Mouse (Mus musculus): ENCODE data around the gene Crybg3. TPM values are rescaled to one million over a fixed set of nuclear protein-coding genes. Genes with fewer than 3 reads are reported as not detected.
A peak's percentile ranks its signal among the peaks of the same experiment; 100 is the strongest.

Crybg3 gene
- polyA plus RNA-seq, 1 experiment from 2014 or later: 5.0 TPM

GRCm38 (mm10) chr16:59604078-59604781 is 3.5 kb upstream of the Crybg3 start:
- no peak overlapping the region for H3K4me2 ChIP-seq (ENCODE audit: low read depth, low read length)
- ATAC-seq: no peak
- H3K36me3 ChIP-seq (ENCODE audit: control insufficient read depth, insufficient read depth, low read length): no peaks in the 10 kb centered on the region
- no peak overlapping the region for H3K4me3 ChIP-seq (ENCODE audit: low read length)
- 64% methylated on average over 15 of the region's 15 CpGs for WGBS
- H3K9me3 ChIP-seq (ENCODE audit: control insufficient read depth, low read length): no peaks in the 10 kb centered on the region
- no peak overlapping the region for H3K27ac ChIP-seq (ENCODE audit: low read length)
- H3K9ac ChIP-seq (ENCODE audit: low read depth, low read length): no peak overlapping the region
- no peaks in the 10 kb centered on the region for H3K27me3 ChIP-seq (replicated peaks; ENCODE audit: control insufficient read depth, insufficient read depth, low read length)
- no peaks in the 10 kb centered on the region for H3K4me1 ChIP-seq (ENCODE audit: control insufficient read depth, insufficient read depth, low read length)

DNA sequence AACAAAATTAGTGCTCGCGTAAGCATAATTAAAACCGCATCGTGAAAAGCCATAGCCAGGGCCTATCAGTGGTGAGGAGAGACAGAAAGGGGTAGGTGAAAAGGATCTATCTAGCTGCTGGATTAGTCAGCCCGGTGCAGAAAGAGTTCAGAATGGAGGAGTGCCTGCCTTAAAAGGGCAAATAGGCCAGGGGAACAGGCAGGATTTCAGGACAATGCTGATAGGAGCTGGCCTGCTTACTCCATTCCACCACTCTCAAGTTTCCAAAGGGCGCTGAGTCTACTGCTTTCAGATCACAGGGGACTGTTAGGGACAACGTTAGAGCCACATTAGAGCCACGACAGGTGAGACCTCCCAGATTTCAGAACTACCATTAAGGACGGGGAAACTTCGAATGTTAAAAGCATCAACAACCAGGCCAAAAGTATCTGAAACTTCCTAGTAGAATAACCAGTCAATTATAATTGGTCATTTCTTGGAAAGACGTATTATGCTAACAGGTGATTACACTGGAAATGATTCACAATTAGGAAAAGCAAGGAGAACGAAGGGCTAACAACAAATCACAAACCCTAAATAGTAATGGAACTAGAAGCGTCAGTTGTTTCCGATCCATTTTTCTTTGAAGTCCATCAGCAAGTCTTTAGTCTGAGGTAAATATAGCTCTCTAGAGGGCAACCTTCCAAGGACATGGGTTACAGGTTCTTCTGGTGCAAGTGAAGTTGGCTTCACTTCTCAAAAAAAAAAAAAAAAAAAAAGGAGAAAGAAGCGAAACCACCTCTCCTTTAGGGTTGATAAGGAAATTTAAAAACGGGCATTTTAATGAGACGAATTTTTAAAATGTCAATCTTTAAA is 1.1 kb downstream of the Crybg3 start:
- H3K9ac ChIP-seq (ENCODE audit: low read depth, low read length): peak overlapping the region; percentile 76; the same call in 1 of the 2 replicates
- 27% methylated on average over 17 of the region's 17 CpGs for WGBS
- no peak for ATAC-seq

DNA sequence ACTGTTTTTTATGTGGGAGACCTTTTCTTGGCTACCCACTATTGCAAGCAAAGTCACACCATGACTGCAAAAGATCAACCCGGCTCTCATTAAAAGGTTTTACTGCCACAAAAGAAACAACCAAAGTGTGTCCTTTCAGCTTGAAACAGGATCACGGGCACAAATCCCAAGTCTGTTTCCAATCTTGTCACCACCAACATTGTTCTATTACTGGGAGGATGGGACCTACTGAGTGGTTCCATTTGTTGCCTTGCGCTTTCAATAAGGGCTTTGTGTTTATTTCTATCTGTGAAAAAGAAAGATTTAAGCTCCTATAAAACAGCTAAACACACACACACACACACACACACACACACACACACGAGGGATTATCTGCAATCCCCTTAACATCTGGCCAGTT is 1.8 kb downstream of the Crybg3 start:
- peak overlapping the region; percentile 68 for H3K4me2 ChIP-seq (ENCODE audit: low read depth, low read length)
- no peaks in the 10 kb centered on the region for H3K4me1 ChIP-seq (ENCODE audit: control insufficient read depth, insufficient read depth, low read length)
- no peak for ATAC-seq
- H3K9ac ChIP-seq (ENCODE audit: low read depth, low read length): peak overlapping the region; percentile 45; the same call in 1 of the 2 replicates
- no peak overlapping the region for H3K27ac ChIP-seq (ENCODE audit: low read length)
- H3K36me3 ChIP-seq (ENCODE audit: control insufficient read depth, insufficient read depth, low read length): no peaks in the 10 kb centered on the region
- no peaks in the 10 kb centered on the region for H3K27me3 ChIP-seq (replicated peaks; ENCODE audit: control insufficient read depth, insufficient read depth, low read length)
- H3K9me3 ChIP-seq (ENCODE audit: control insufficient read depth, low read length): no peaks in the 10 kb centered on the region
- WGBS: 45% methylated on average over 4 of the region's 4 CpGs
- peak overlapping the region; percentile 73 for H3K4me3 ChIP-seq (ENCODE audit: low read length)

More for the DNA sequence above, 1.1 kb downstream of the Crybg3 start:
- Histone ChIP-seq H3K4me1 (ENCODE audit: control insufficient read depth, insufficient read depth, low read length) (no peaks in the 10 kb centered on the region), H3K4me2 (ENCODE audit: low read depth, low read length) (peak overlapping the region; percentile 68), H3K27me3 (replicated peaks; ENCODE audit: control insufficient read depth, insufficient read depth, low read length) (no peaks in the 10 kb centered on the region), H3K9me3 (ENCODE audit: control insufficient read depth, low read length) (no peaks in the 10 kb centered on the region), H3K27ac (ENCODE audit: low read length) (no peak overlapping the region; the same call in none of the 2 replicates), H3K4me3 (ENCODE audit: low read length) (peak overlapping the region; percentile 73), H3K36me3 (ENCODE audit: control insufficient read depth, insufficient read depth, low read length) (no peaks in the 10 kb centered on the region)

DNA sequence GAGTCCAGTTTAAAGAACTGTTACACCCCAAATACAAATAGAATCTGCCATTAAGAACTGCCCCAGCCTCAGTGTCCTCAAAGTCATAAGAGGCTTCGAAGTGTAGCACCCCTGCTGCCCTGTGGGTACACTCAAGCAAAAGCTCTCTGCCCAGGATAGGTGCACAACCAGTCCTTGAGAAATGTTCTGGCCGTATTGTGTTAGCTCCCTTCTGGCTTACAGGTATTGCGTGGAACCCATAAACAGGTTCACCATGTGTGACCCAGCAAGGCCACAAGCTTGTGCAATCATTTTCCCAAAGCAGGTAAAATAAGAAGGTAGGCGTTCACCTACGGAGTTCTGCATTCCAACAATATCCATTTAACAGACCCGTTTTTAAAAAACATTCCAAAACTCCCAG is 3.5 kb downstream of the Crybg3 start:
- Histone ChIP-seq H3K4me3 (ENCODE audit: low read length) (no peak overlapping the region), H3K4me1 (ENCODE audit: control insufficient read depth, insufficient read depth, low read length) (no peaks in the 10 kb centered on the region), H3K27ac (ENCODE audit: low read length) (no peak overlapping the region), H3K27me3 (replicated peaks; ENCODE audit: control insufficient read depth, insufficient read depth, low read length) (no peaks in the 10 kb centered on the region), H3K4me2 (ENCODE audit: low read depth, low read length) (no peak overlapping the region), H3K9ac (ENCODE audit: low read depth, low read length) (no peak overlapping the region), H3K9me3 (ENCODE audit: control insufficient read depth, low read length) (no peaks in the 10 kb centered on the region), H3K36me3 (ENCODE audit: control insufficient read depth, insufficient read depth, low read length) (no peaks in the 10 kb centered on the region)
- WGBS: 95% methylated on average over 6 of the region's 6 CpGs
- ATAC-seq: no peak

DNA sequence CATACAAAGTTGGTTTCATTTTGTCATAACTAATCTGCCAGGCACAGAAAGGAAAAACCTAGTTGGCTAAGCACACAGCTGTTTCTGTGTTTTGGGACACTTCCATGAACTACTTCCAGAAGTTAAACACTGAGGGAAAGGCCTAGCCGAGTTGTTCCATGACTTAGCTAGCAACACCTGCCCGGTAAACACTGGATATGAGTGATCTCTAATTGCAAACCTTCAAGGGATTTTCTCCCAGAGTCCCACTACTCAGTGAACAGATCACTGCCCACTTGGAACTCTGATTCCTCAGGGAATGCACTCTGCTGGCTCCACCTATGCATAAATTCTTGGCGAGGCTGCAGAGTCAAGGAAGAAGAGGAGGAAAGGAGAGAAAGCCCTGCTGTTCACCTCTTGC is 6.1 kb downstream of the Crybg3 start:
- no peak overlapping the region for H3K4me3 ChIP-seq (ENCODE audit: low read length)
- H3K9me3 ChIP-seq (ENCODE audit: control insufficient read depth, low read length): no peaks in the 10 kb centered on the region
- ATAC-seq: no peak
- no peaks in the 10 kb centered on the region for H3K27me3 ChIP-seq (replicated peaks; ENCODE audit: control insufficient read depth, insufficient read depth, low read length)
- WGBS: 72% methylated on average over 3 of the region's 3 CpGs
- H3K9ac ChIP-seq (ENCODE audit: low read depth, low read length): no peak overlapping the region
- H3K4me2 ChIP-seq (ENCODE audit: low read depth, low read length): no peak overlapping the region
- H3K4me1 ChIP-seq (ENCODE audit: control insufficient read depth, insufficient read depth, low read length): no peaks in the 10 kb centered on the region
- H3K27ac ChIP-seq (ENCODE audit: low read length): no peak overlapping the region
- no peaks in the 10 kb centered on the region for H3K36me3 ChIP-seq (ENCODE audit: control insufficient read depth, insufficient read depth, low read length)

DNA sequence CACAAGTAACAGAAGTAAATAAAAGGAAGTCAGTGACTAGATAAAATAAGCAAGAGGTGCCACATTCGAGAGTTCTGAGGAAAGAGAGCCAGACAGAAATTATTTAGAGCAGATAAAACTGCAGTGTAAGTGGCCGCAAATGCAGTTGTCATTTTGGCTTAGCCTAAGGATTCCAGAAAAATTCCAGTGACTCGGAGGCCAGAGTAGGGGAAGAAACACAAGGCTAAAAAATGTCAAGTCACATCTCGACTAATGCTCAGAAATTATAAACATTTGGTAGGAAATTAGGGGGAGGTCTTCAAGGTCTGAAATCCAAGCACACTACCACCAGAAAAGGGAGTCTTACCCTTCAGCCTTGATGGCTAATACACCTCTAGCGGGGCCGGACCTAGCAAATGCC is 10.0 kb downstream of the Crybg3 start:
- no peaks in the 10 kb centered on the region for H3K36me3 ChIP-seq (ENCODE audit: control insufficient read depth, insufficient read depth, low read length)
- H3K9ac ChIP-seq (ENCODE audit: low read depth, low read length): no peak overlapping the region
- ATAC-seq: no peak
- no peaks in the 10 kb centered on the region for H3K9me3 ChIP-seq (ENCODE audit: control insufficient read depth, low read length)
- no peak overlapping the region for H3K4me3 ChIP-seq (ENCODE audit: low read length)
- H3K27ac ChIP-seq (ENCODE audit: low read length): no peak overlapping the region
- no peaks in the 10 kb centered on the region for H3K27me3 ChIP-seq (replicated peaks; ENCODE audit: control insufficient read depth, insufficient read depth, low read length)
- H3K4me2 ChIP-seq (ENCODE audit: low read depth, low read length): no peak overlapping the region
- 53% methylated on average over 6 of the region's 6 CpGs for WGBS
- H3K4me1 ChIP-seq (ENCODE audit: control insufficient read depth, insufficient read depth, low read length): no peaks in the 10 kb centered on the region

- H3K27me3 ChIP-seq (replicated peaks; ENCODE audit: control insufficient read depth, insufficient read depth, low read length): no peaks in the 10 kb centered on the region
- H3K9me3 ChIP-seq (ENCODE audit: control insufficient read depth, low read length): no peaks in the 10 kb centered on the region
- ATAC-seq: no peak
- H3K4me3 ChIP-seq (ENCODE audit: low read length): no peak overlapping the region
- H3K4me1 ChIP-seq (ENCODE audit: control insufficient read depth, insufficient read depth, low read length): no peaks in the 10 kb centered on the region
- no peak overlapping the region for H3K27ac ChIP-seq (ENCODE audit: low read length)
- no peak overlapping the region for H3K4me2 ChIP-seq (ENCODE audit: low read depth, low read length)
- H3K36me3 ChIP-seq (ENCODE audit: control insufficient read depth, insufficient read depth, low read length): no peaks in the 10 kb centered on the region
- no peak overlapping the region for H3K9ac ChIP-seq (ENCODE audit: low read depth, low read length)
- 90% methylated on average over 13 of the region's 13 CpGs for WGBS
Observed at GRCm38 (mm10) chr16:59588351-59589025, 12.3 kb downstream of the Crybg3 start.

DNA sequence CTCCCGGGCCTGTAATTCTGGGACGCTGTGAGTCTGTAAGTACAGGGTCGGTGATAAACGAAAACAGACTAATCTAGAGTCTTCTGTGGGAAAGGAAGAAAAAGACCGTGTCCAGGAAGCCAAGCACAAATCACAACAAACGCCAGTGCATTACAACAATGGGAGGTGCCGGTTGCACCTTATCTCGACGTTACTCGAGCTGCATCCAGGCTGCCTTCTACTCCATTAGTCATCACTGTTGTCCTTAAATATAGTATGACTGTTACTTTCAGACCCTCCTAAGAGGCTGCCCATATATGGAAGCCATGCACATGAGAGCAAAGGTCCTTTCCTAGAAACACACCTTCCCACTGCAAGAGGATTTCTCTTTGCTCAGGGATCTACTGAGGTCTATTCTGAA is 13.0 kb downstream of the Crybg3 start:
- Histone ChIP-seq H3K9me3 (ENCODE audit: control insufficient read depth, low read length) (no peaks in the 10 kb centered on the region), H3K9ac (ENCODE audit: low read depth, low read length) (no peak overlapping the region), H3K4me1 (ENCODE audit: control insufficient read depth, insufficient read depth, low read length) (no peaks in the 10 kb centered on the region), H3K36me3 (ENCODE audit: control insufficient read depth, insufficient read depth, low read length) (no peaks in the 10 kb centered on the region), H3K27me3 (replicated peaks; ENCODE audit: control insufficient read depth, insufficient read depth, low read length) (no peaks in the 10 kb centered on the region), H3K4me2 (ENCODE audit: low read depth, low read length) (no peak overlapping the region), H3K4me3 (ENCODE audit: low read length) (no peak overlapping the region), H3K27ac (ENCODE audit: low read length) (no peak overlapping the region)
- WGBS: 72% methylated on average over 10 of the region's 10 CpGs
- ATAC-seq: no peak

- Histone ChIP-seq H3K27ac (ENCODE audit: low read length) (no peak overlapping the region), H3K27me3 (replicated peaks; ENCODE audit: control insufficient read depth, insufficient read depth, low read length) (no peaks in the 10 kb centered on the region), H3K4me1 (ENCODE audit: control insufficient read depth, insufficient read depth, low read length) (no peaks in the 10 kb centered on the region), H3K9ac (ENCODE audit: low read depth, low read length) (no peak overlapping the region), H3K36me3 (ENCODE audit: control insufficient read depth, insufficient read depth, low read length) (no peaks in the 10 kb centered on the region), H3K4me2 (ENCODE audit: low read depth, low read length) (no peak overlapping the region), H3K9me3 (ENCODE audit: control insufficient read depth, low read length) (no peaks in the 10 kb centered on the region), H3K4me3 (ENCODE audit: low read length) (no peak overlapping the region)
- ATAC-seq: no peak
- 82% methylated on average over 8 of the region's 8 CpGs for WGBS
Observed at GRCm38 (mm10) chr16:59586911-59587310, 13.9 kb downstream of the Crybg3 start.
